Mouse (Mus musculus) bone marrow, adult 2 months (tissue): ENCODE measurements at regions not wholly inside any gene's neighbourhood (a gene's known extent, or its start where the extent isn't known, plus 50 kb on each side); places are given as distances from the start of the nearest gene placed in this dataset.

Experiments used
- H3K27ac ChIP-seq: fragments of 200-500 bp; 2 replicates; pipeline ENCODE4 v1.5.1; 2012; ENCODE audit warnings: low read depth, mild to moderate bottlenecking, control low read depth, inconsistent platforms, low read length; ENCODE audit not compliant: control insufficient read depth, poor library complexity, insufficient read depth
- H3K4me1 ChIP-seq: fragments of 200-500 bp; 2 replicates; pipeline ENCODE4 v1.6.1; 2011; ENCODE audit warnings: low read length; ENCODE audit not compliant: control insufficient read depth, insufficient read depth
- H3K4me3 ChIP-seq: fragments of 200-500 bp; replicated peaks from 2 replicates; pipeline ENCODE3; 2011; ENCODE audit warnings: mild to moderate bottlenecking, low read depth, low read length, control low read depth; ENCODE audit not compliant: control insufficient read depth
- CTCF ChIP-seq: fragments of 200-500 bp; IDR thresholded peaks from 2 replicates; pipeline ENCODE4 v1.5.1; 2011; ENCODE audit warnings: low read length, control low read depth; ENCODE audit not compliant: control insufficient read depth, insufficient read depth
- POLR2A ChIP-seq: fragments of 200-500 bp; IDR thresholded peaks from 2 replicates; pipeline ENCODE4 v1.6.1; 2011; ENCODE audit warnings: low read depth, mild to moderate bottlenecking, control low read depth, low read length, borderline replicate concordance; ENCODE audit not compliant: control insufficient read depth
- WGBS: fragments of 180-500 bp; shearing (Covaris S2); methylation state at CpG from one replicate; pipeline ENCODE4 v1.1.7; 2018; 5-methylcytosine and 5-hydroxymethylcytosine counted together

- H3K4me3 ChIP-seq = no peak overlapping the region
- H3K4me1 ChIP-seq = no peaks in the 10 kb centered on the region
- no peak overlapping the region for H3K27ac ChIP-seq
- 66% methylated on average over 5 of the region's 5 CpGs for WGBS
- no peak for TF ChIP-seq CTCF
- no peak for TF ChIP-seq POLR2A
Measured at GRCm38 (mm10) chr2:61470521-61470920, 107.9 kb upstream of the Tank start.

- Histone ChIP-seq H3K27ac (no peak overlapping the region), H3K4me3 (no peak overlapping the region), H3K4me1 (no peaks in the 10 kb centered on the region)
- TF ChIP-seq POLR2A (no peak), CTCF (no peak)
Measured at GRCm38 (mm10) chr2:61470064-61470463, 108.3 kb upstream of the Tank start.

GRCm38 (mm10) chr2:61455902-61456301 is 122.5 kb upstream of the Tank start:
- Histone ChIP-seq H3K27ac (no peak overlapping the region), H3K4me3 (no peak overlapping the region), H3K4me1 (no peaks in the 10 kb centered on the region)
- TF ChIP-seq CTCF = peak; percentile 61
- no peak for TF ChIP-seq POLR2A
- 22% methylated on average over 5 of the region's 5 CpGs for WGBS

- WGBS = 34% methylated on average over 9 of the region's 9 CpGs
- Histone ChIP-seq H3K4me1 (no peaks in the 10 kb centered on the region), H3K27ac (no peak overlapping the region), H3K4me3 (no peak overlapping the region)
- TF ChIP-seq CTCF (no peak), POLR2A (no peak)
Measured at GRCm38 (mm10) chr2:61454729-61455128, 123.7 kb upstream of the Tank start.

- TF ChIP-seq POLR2A (no peak), CTCF (peak; percentile 66)
- no peak overlapping the region for H3K27ac ChIP-seq
- H3K4me3 ChIP-seq = no peak overlapping the region
- H3K4me1 ChIP-seq = no peaks in the 10 kb centered on the region
- 2% methylated on average over 12 of the region's 12 CpGs for WGBS
Measured at GRCm38 (mm10) chr2:61454311-61454728, 124.1 kb upstream of the Tank start.

- no peak overlapping the region for H3K4me3 ChIP-seq
- H3K4me1 ChIP-seq = no peaks in the 10 kb centered on the region
- WGBS = 60% methylated on average over 14 of the region's 14 CpGs
- H3K27ac ChIP-seq = no peak overlapping the region
- TF ChIP-seq CTCF (no peak), POLR2A (no peak)
Measured at GRCm38 (mm10) chr2:61453490-61454281, 124.7 kb upstream of the Tank start.

- Histone ChIP-seq H3K4me1 (no peaks in the 10 kb centered on the region), H3K27ac (no peak overlapping the region), H3K4me3 (no peak overlapping the region)
- 67% methylated on average over 1 of the region's 1 CpGs for WGBS
- TF ChIP-seq CTCF (no peak), POLR2A (no peak)
Measured at GRCm38 (mm10) chr2:61452581-61452980, 125.8 kb upstream of the Tank start.

- TF ChIP-seq POLR2A = no peak
- no peak for TF ChIP-seq CTCF
- no peaks in the 10 kb centered on the region for H3K4me1 ChIP-seq
- WGBS = 5% methylated on average over 3 of the region's 3 CpGs
- H3K27ac ChIP-seq = no peak overlapping the region
- no peak overlapping the region for H3K4me3 ChIP-seq
Measured at GRCm38 (mm10) chr2:61450731-61451130, 127.7 kb upstream of the Tank start.
